In the genomic region with DNA sequence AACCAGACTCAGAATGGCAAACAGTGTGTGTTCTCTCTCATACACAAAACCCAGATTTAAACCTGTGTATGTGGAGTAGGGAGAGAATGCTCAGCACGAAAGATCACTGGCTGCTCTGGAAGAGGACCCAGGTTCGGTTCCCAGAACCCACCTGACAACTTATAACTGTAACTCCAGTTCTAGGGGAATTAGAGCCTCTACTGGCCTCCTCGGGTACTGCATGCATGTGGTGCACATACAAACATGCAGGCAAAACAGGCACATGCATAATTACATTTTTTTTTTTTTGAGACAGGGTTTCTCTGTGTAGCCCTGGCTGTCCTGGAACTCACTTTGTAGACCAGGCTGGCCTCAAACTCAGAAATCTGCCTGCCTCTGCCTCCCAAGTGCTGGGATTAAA, we compare ENCODE assay signal across 20 mouse cellular contexts. TPM values are rescaled to one million over a fixed set of nuclear protein-coding genes. Genes with fewer than 3 reads are reported as not detected.
DNase-seq lines count a peak whose midpoint lies in the region; ATAC-seq and TF ChIP-seq lines count a peak whose summit lies in the region.
"Not testable (repeated sequence)": the region's sequence is repeated elsewhere in the genome, so short reads cannot be mapped to it uniquely, and the experiment has no call there.
"Had no signal": no experiment of that assay in that cellular context is flagged by ENCODE, and none has a peak within 500 bp of the region (broad histone marks: within the 10 kb centered on the region; RNA-seq: fewer than 3 reads in every experiment).

No protein-coding gene starts in this region.

- not testable (repeated sequence) for ATAC-seq in G1E (ENCODE audit: extremely low read depth, insufficient number of reproducible peaks, low FRiP score, poor library complexity, severe bottlenecking); hindbrain, postnatal 0 days; lung, embryonic 14.5 days (ENCODE audit: insufficient read depth)

- not testable (repeated sequence) for H3K4me2 ChIP-seq in hindbrain, postnatal 0 days (ENCODE audit: low read depth, low read length); lung, embryonic 14.5 days

- not testable (repeated sequence) for H3K9me3 ChIP-seq in G1E (replicated peaks); hindbrain, postnatal 0 days (ENCODE audit: low read length); lung, embryonic 14.5 days (ENCODE audit: low read depth, low read length)

- 97% methylated on average over 3 of the region's 3 CpGs for WGBS in hindbrain, postnatal 0 days
- WGBS in lung, embryonic 14.5 days = 94% methylated on average over 3 of the region's 3 CpGs

- H3K27ac ChIP-seq in hindbrain, postnatal 0 days; layer of hippocampus, adult 2 months; lung, embryonic 14.5 days (ENCODE audit: low read depth): not testable (repeated sequence)

- H3K27me3 ChIP-seq in G1E (ENCODE audit: insufficient read depth, low read length); hindbrain, postnatal 0 days (ENCODE audit: insufficient read depth, low read length); lung, embryonic 14.5 days (ENCODE audit: insufficient read depth, low read length); splenic B cell, adult 2 months (ENCODE audit: control insufficient read depth, insufficient read depth, low read length, poor library complexity, severe bottlenecking): not testable (repeated sequence)

- H3K4me3 ChIP-seq in G1E (ENCODE audit: low read depth, low read length); hindbrain, postnatal 0 days (ENCODE audit: low read length); layer of hippocampus, adult 2 months; lung, embryonic 14.5 days (ENCODE audit: low read depth, low read length): not testable (repeated sequence)

- H3K9ac ChIP-seq in hindbrain, postnatal 0 days (replicated peaks; ENCODE audit: low read length); lung, embryonic 14.5 days: not testable (repeated sequence)

- DNase-seq in CD4-positive, CD25-positive, alpha-beta regulatory T cell, adult 2 months (ENCODE audit: low read depth, low spot score) = peak; percentile 39
- not testable (repeated sequence) for DNase-seq in G1E (ENCODE audit: low spot score); hindbrain, postnatal 0 days (ENCODE audit: low spot score); layer of hippocampus, adult 2 months (ENCODE audit: low spot score in 2 of 2)
- peak; percentile 67 for DNase-seq in ZHBTc4 (ENCODE audit: low read depth, low spot score)
- DNase-seq in lung, embryonic 14.5 days = peak; percentile 9
- peak; percentile 31 for DNase-seq in splenic B cell, adult 2 months (ENCODE audit: low read depth, low spot score)

- H3K36me3 ChIP-seq in G1E (replicated peaks) = peaks cover 62% of the 10 kb centered on the region
- not testable (repeated sequence) for H3K36me3 ChIP-seq in hindbrain, postnatal 0 days (ENCODE audit: insufficient read depth, low read length); lung, embryonic 14.5 days (ENCODE audit: insufficient read depth); splenic B cell, adult 2 months (ENCODE audit: control insufficient read depth, insufficient read depth, low read length, poor library complexity, severe bottlenecking)

- TF ChIP-seq CTCF in G1E (IDR thresholded peaks at IDR 0.05; ENCODE audit: low read depth, low read length) = 0 out of 2 replicates have a peak, but pooled peaks have one; percentile 23
- TF ChIP-seq CTCF in hindbrain, postnatal 0 days (IDR thresholded peaks at IDR 0.05; ENCODE audit: low read depth) = peak; percentile 40
- peak; percentile 44 for TF ChIP-seq CTCF in layer of hippocampus, adult 2 months (conservative IDR thresholded peaks at IDR 0.05)
- TF ChIP-seq CTCF in lung, embryonic 14.5 days (IDR thresholded peaks at IDR 0.05; ENCODE audit: low read depth) = peak; percentile 40; the same call in 1 of the 2 replicates

- peaks cover 37% of the 10 kb centered on the region for H3K4me1 ChIP-seq in G1E (ENCODE audit: insufficient read depth, low read depth, low read length)
- H3K4me1 ChIP-seq in hindbrain, postnatal 0 days (ENCODE audit: insufficient read depth, low read length); lung, embryonic 14.5 days (ENCODE audit: insufficient read depth): not testable (repeated sequence)

RNA-seq across cellular contexts. Expression of a gene that starts 9.2 kb away (rescaled TPM):
- 121 and 129 TPM in 2 replicates for total RNA-seq in G1E (2014; fragmentation: Nextera tagmentation)
- total RNA-seq in G1E (2017) = 34.6 and 38.9 TPM in 2 replicates
- polyA plus RNA-seq in G1E (2012) = 39.2 and 48.5 TPM in 2 replicates
- total RNA-seq in hindbrain, postnatal 0 days (2014; rRNA removed) = 9.9 and 11.3 TPM in 2 replicates
- polyA plus RNA-seq in hindbrain, postnatal 0 days (2015; fragmentation: Nextera tagmentation; extraction: Ambion mirVana) = 9.1 and 9.4 TPM in 2 replicates
- total RNA-seq in layer of hippocampus, adult 2 months (2021) = not detected
- not detected in 2 replicates for polyA plus RNA-seq in lung, embryonic 14.5 days (2014; fragmentation: Nextera tagmentation; extraction: Ambion mirVana)
- total RNA-seq: adrenal gland, postnatal 25 days; gastrocnemius, adult 2 months; gastrocnemius, postnatal 25 days; granulocyte monocyte progenitor cell, adult 5-6 weeks; heart, postnatal 36 days had no signal
- polyA plus RNA-seq: cerebellum, adult 2 months; heart, postnatal 0 days; intestine, embryonic 14.5 days had no signal

RNA-seq across cellular contexts. Expression of a gene that starts 9.4 kb away (rescaled TPM):
- 13.7 and 15.2 TPM in 2 replicates for total RNA-seq in G1E (2014; fragmentation: Nextera tagmentation)
- 26.8 and 34.0 TPM in 2 replicates for total RNA-seq in G1E (2017)
- polyA plus RNA-seq in G1E (2012) = 27.9 TPM in 2 replicates
- total RNA-seq in hindbrain, postnatal 0 days (2014; rRNA removed) = 22.6 and 25.9 TPM in 2 replicates
- 19.3 and 22.4 TPM in 2 replicates for polyA plus RNA-seq in hindbrain, postnatal 0 days (2015; fragmentation: Nextera tagmentation; extraction: Ambion mirVana)
- 10 to 100 TPM; 26.2 to 33.8 TPM for total RNA-seq in layer of hippocampus, adult 2 months (2021)
- 22.1 and 22.3 TPM in 2 replicates for polyA plus RNA-seq in lung, embryonic 14.5 days (2014; fragmentation: Nextera tagmentation; extraction: Ambion mirVana)

RNA-seq across cellular contexts. Expression of a gene that starts 34.2 kb away (rescaled TPM):
- not detected in 2 replicates for total RNA-seq in G1E (2014; fragmentation: Nextera tagmentation)
- 0.22 TPM in 1 of 2 replicates, not detected in the other for total RNA-seq in G1E (2017)
- polyA plus RNA-seq in G1E (2012) = not detected in 2 replicates
- total RNA-seq in hindbrain, postnatal 0 days (2014; rRNA removed) = 49.7 and 67.8 TPM in 2 replicates
- 37.6 and 42.8 TPM in 2 replicates for polyA plus RNA-seq in hindbrain, postnatal 0 days (2015; fragmentation: Nextera tagmentation; extraction: Ambion mirVana)
- total RNA-seq in layer of hippocampus, adult 2 months (2021) = 10 to 100 TPM; 43.7 to 48.3 TPM
- polyA plus RNA-seq in lung, embryonic 14.5 days (2014; fragmentation: Nextera tagmentation; extraction: Ambion mirVana) = 148 and 154 TPM in 2 replicates

RNA-seq across cellular contexts. Expression of a gene that starts 58.3 kb away (rescaled TPM):
- total RNA-seq in G1E (2014; fragmentation: Nextera tagmentation) (not detected in 2 replicates), G1E (2017) (not detected in 2 replicates)
- not detected in 2 replicates for polyA plus RNA-seq in G1E (2012)
- total RNA-seq in hindbrain, postnatal 0 days (2014; rRNA removed) = not detected in 2 replicates
- polyA plus RNA-seq in hindbrain, postnatal 0 days (2015; fragmentation: Nextera tagmentation; extraction: Ambion mirVana) = not detected in 2 replicates
- not detected for total RNA-seq in layer of hippocampus, adult 2 months (2021)
- not detected in 2 replicates for polyA plus RNA-seq in lung, embryonic 14.5 days (2014; fragmentation: Nextera tagmentation; extraction: Ambion mirVana)
- total RNA-seq: adrenal gland, adult 2 months; adrenal gland, postnatal 25 days; gastrocnemius, adult 2 months; granulocyte monocyte progenitor cell, adult 5-6 weeks; heart, postnatal 36 days had no signal
- polyA plus RNA-seq: adrenal gland, adult 2 months; cerebellum, adult 2 months; forebrain, embryonic 13.5 days; heart, embryonic 13.5 days; heart, postnatal 0 days; hindbrain, embryonic 11.5 days; hindbrain, embryonic 15.5 days; intestine, embryonic 14.5 days had no signal

Comparison
In these comparisons a context has a peak if more than half of its experiments do, and no peak if none do; other contexts are left out.
1. RNA of a gene that starts 9.2 kb away (total RNA-seq): 34.6 to 129 TPM in G1E and 9.9 to 11.3 TPM in hindbrain, postnatal 0 days; not detected in layer of hippocampus, adult 2 months; every median in the first group is over 10 times any median in the second.
2. RNA of a gene that starts 34.2 kb away (total RNA-seq): 49.7 to 67.8 TPM in hindbrain, postnatal 0 days and 43.7 to 48.3 TPM in layer of hippocampus, adult 2 months; 0.22 TPM in G1E; every median in the first group is over 10 times any median in the second.
3. Peak in every context shown above with its lines, with median percentiles within 50 percentile points of each other: CTCF ChIP-seq.